Mouse (Mus musculus) thymus, postnatal 4 days (tissue): ENCODE measurements around the gene Alox5.

Experiments used
- DNase-seq: peaks from one replicate; pipeline ENCODE4 v3.0.0; 2021

Alox5 gene

DNA sequence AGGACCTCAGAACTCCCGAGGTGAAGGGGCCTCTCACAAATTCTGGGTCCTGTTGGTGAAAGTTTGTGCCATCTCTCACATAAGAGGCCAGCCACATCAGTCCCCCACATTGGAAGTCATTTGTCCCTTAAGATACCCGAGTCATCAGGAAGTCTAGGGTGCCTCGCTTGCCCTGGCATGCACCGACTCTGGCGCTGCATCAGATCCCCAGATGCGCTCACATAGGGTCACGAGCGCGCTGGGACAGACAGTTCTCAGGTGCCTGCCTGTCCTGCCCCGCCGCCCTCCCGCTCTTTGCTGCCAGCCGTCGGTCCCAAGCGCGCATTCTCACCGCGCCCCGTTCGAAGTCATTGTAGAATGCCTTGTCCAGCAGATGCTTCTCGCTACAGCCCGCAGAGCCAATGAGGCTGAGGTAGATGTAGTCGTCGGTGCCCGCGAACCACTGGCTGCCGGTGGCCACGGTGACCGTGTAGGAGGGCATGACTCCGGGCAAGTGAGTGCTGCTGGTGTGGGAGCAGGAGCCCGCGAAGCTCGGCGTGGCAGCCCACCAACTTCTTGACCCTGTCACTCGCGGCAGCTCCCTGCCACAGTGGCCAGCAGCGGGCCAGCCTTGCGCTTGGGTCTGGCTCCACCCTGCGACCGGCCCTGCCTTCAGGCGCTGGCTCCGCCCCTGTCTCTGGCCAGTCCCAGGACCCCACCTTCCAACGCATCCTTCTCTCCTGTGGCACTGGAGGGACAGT, at the start of gene Alox5:
Gene Alox5 (minus strand): TSS at position 635 of the 740 bp plus-strand sequence.
- DNase-seq, result peak; percentile 10

DNA sequence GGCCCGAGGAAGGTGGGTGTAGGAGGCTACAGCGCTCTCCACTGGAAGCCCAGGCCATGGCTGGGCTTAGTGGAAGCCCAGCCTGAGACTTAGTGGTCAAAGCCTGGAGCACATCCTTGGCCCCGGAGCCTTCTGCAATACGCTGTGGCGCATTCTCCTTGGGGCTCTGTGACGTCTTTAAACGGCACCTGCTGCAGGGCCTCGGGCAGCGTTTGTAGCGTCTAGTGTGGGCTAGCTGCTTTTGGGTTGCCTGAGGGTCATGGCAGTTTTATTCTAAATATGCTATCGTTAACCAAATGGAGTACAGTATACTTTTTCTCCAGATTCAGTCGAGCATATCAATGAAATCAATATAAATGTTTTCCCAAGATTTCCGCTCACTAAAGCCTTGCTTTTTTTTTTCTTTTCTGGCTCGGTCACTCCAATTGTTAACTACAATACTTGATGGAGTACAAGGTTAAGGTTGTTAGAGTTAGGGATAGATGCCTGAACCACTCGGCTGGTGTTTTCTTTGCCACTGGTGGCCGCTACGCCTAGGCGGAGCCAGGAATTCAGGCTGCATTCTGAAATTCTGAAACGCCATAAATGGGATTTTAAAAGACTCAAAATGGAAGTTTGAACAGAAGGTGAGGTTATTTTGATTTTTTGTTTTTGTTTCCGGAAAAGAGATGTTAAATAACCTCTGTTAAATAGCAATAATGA, 45.5 kb upstream of the Alox5 start, which contains the start of gene Olfr212:
Gene Olfr212 (plus strand): TSS at position 215 of the 702 bp plus-strand sequence.
- peak; percentile 8 for DNase-seq

DNA sequence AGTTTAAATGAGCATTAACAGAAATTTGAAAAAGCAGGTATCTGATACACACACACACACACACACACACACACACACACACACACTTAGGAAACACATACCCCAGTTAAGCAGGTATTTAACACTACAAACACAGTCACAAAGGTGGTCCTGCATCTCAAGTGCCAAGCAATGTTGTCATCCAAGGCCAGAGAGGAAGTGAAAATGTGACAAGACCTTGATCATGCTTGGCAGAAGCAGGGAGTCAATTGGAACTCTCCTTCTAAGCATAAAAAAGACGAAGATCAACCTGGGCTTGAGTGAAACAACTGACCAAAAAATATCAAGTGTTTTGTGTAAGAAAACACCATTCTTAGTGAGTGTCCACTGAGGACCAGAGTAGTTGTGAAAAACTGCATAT, 35.0 kb upstream of the Alox5 start:
- no peak for DNase-seq

DNA sequence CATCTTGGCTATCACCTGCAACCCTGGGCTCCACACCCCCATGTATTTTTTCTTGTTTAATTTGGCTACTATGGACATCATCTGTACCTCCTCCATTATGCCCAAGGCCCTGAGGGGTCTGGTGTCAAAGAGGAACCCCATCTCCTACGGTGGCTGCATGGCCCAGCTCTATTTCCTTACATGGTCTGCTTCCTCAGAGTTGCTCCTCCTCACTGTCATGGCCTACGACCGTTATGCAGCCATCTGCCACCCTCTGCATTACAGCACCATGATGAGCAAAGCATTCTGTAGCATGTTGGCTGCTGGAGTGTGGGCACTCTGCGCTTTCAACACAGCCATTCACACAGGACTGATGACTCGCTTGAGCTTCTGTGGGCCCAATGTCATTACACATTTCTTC, 32.8 kb upstream of the Alox5 start:
- DNase-seq, result no peak

DNA sequence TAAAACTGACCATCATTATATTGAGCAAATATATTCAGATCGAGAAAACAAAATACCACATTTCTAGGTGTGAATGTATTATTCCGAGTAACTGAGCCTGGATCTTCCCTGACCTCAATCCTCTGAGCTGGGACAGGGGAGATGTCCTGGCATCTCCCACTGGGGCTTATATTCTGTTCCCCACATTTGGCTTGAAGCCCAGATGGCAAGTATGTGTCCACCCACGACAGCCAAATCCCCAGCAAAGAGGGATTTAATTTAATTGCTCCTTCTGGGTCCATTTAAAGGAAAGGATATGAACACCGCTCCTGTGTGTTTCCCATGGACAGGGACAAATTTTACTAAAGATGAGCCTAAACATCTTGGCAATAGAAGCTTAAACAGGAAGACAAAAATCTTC, 27.8 kb upstream of the Alox5 start, which contains the start of gene Olfr211:
Gene Olfr211 (plus strand): TSS at position 301 of the 400 bp plus-strand sequence.
- no peak for DNase-seq

DNA sequence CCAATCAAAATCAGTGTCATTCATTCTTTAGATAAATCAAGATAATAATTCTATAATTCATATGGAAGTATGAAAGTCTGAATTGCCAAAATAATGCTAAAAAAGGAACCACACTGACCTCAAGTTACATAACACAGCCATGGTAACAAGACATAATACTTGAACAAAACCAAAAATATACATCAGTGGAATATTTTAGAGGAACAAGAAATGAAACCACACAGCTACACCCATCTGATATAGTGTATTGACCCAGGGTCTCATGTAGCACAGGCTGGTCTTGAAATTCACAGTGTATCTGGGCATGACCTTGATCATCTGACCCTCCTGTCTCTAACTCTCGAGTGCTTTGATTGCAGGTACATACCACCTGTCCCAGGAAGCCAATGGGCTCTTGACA, 25.9 kb upstream of the Alox5 start:
- no peak for DNase-seq

DNA sequence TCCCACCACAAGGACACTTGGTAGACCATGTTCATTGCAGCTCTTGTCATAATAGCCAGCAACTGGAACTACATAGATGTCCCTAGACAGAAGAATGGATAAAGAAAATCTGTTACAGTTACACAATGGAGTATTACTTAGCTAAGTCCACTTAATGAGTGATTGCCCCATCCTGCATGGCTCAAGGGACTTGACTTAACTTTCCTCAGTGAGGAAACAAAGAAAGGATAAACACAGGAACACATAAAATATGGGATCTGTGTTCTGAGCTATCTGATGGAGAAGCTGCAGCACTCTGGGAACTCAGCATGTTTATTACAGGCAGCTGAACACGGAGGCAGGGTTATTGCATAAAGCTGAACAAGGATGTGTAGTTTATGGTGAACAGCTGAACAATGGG, 24.1 kb upstream of the Alox5 start:
- no peak for DNase-seq

DNA sequence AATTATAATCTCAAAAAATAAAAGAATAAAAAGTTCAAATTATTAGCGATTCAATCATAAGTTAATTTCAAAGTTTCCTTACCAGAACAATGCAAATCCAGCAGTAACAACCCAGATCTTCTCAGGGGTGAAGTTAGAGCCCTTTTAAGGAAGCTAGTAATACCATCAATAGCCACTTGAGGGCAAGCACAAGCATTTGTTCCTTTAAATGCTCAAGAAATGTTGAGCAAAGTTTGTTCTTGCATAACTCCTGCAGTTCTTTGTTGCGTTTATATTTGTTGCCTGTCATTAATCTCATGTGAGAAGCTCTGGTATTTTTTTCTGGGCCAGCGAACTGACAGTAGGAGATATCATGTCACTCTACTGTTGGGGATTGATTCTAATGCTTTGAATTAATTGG, 7.1 kb upstream of the Alox5 start:
- DNase-seq, result no peak

DNA sequence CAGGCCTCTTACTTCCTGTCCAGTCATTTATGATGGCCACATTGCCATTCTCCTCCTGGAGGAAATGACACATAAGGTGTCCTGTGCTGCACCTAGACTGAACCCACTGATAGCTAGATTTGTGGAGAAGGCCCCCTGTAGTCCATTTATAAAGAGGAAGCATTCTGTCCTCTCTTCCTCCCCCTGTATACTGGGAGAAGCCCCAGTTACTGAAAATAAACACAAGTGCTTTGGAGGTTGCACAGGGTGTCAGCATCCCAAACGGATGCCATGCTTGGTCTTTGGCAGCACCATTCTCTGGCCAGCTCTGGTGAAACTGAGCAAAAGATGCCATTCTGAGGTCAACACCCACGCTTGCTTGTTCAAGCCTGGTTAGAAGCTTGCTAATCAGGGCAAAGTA, 1.7 kb downstream of the Alox5 start:
- DNase-seq, result no peak

DNA sequence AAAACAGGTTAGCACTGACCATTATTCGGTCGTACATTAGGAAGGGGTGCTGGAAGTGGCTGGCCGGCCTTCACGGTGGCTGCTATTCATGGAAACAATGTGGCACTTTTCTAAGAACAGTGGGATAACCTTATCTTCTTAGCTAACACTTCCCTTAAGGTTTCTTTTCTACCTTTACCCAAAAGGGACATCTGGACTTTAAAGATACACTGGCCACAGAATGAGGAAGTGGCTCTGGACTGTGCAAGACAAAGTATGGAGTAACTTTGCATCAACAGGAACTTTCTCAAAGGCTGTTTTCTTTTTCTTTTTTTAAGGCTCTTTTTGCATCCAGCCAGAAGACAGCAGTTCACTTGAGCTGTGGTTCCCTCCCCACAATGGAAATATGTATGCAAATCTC, 2.2 kb downstream of the Alox5 start:
- DNase-seq, result no peak

DNA sequence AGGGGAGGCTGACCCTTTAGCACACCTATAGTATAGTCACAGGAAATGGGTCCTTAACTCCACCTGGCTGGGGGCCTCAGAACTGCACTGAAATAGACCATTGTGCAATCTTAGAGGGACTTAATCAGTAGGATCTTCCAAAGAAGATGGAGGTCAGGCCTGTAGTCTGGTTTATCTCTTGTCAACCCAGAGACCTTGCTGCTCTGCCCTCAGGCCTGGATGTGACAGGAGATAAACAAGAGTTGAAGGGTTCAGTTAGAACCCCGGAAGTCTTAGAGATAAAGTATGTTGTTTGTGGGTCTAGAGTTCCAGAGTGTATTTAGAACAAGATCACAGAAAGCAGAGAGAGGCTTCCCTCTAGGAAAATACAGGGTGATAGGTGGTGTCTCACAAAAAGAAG, 4.5 kb downstream of the Alox5 start:
- peak; percentile 43 for DNase-seq

DNA sequence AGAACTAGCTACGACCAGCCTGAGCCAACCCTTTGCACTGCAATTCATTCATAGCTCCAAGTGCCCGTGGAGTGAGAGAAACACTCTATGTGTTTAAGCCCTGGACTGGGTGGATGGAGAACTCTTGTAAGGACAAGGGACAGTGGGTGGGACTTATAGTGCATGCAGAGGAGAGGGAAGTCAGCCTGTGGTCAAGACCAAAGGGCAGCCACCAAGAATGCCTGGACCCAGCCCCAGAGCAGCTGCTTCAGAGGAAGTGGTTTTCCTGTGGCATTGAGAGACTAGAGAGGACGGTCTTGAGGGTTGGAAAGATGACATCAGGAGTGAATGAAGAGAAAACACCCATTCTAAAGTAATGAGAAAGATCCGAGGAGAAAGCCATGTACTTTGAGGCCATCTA, 5.2 kb downstream of the Alox5 start:
- no peak for DNase-seq

DNA sequence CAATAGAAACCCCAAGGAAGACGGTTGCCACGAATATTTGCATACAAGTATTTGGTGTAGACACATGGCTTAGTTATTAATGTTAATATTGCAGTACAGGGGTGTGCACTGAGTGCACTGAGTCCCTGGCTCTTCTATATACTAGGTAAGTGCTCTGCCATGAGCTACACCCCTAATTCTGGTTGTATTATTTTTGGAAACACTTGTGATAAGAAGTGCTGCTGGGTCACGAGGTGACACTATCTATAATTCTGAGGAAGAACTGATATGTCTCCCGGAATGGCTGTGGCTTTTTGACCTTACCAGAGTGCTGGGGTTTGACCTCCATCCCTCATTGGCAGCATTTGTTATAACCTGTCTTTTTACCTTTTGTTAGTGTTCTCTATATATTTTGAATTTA, 20.1 kb downstream of the Alox5 start:
- DNase-seq, result no peak

DNA sequence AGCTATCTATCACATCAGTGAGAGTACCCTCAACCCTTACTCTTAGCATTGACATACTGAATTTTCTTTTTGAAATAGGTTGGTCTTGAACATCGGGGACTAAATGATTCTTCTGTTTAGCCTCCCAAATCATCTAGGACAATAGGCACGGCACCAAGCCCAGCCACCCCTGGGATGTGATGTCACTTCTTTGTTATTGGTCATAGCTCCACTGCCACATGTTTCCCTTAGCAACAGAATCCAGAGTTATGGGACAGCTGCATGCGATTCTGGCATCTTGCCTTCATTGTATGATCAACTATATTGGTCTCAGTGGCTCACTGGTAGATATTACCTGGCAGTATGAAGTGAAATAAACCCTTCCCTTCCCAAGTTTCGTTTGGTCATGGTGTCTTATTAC, 20.5 kb downstream of the Alox5 start:
- DNase-seq, result no peak

DNA sequence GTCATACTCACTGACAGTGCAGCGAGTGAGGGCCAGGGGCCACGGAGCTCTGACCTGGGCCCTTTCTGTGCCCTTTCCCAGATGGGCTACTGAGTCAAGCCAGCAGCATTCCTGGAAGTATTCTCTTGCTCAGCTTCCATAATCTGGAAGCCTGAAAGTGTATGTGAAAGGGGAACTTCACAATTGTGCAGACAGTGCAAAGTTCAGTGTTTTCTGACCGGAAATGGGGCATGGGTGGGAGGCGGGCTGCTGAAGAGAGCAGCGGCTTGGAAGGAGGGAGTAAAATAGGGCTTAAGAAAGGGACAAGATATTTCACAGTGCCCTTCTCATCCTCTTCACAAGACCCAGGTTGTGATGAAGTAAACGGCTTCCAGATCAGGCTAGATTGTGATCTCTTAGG, 21.4 kb downstream of the Alox5 start:
- no peak for DNase-seq

DNA sequence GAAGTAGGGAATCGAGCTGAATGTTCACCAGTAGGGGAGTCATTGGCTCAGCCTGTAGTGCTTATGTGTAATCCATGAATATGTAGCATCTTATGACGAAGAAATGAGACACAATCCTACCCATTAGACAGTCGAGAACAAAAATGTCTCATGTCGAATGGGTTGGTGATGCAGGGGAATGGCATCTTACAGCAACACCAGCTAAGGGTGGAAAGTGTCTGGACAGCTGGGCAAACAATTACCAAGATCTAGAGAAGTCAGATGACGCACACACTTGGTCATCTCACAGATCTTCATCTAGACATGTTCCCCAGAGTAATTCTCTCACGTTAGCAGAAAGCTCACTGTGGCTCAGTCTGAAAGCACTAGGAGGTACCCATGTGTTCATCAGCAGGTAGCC, 22.1 kb downstream of the Alox5 start:
- DNase-seq, result no peak

DNA sequence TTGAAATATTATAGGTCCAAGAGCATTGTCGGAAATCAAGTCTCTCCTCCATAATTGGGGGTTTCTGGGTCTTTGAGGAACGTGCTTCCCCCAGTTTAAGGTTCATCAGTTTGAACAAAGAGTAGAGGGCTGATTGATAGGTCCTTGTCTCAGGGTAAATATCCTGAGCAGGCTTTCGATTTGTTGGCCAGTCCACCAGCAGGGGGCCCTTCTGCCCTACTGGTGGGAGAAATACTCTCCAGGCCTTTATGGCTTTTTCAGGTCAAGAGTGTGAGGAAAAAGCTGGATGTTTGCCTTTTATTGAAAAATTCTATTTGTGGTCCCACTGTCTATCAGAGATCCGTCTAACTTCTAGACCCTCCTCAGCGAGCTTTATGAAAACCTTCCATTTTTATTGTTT, 32.7 kb downstream of the Alox5 start:
- peak; percentile 24 for DNase-seq

DNA sequence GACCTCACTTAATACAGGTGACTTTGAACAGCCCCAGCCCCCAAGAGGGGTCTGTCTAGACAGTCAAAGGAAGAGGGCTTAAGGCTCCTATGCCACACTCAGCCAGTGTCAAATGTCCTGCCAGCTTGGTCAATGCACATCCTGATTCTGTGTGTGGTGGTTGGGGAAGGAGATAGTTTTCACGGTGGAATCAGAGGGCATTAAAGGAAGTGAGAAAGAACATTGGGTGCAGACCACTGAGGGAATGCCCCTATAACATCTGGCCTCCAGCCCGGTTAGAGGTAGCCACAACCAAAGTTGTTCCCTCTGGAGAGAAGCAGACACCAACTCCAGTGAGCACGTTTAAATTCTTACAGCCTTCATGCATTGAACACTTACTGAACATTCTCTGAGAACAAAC, 33.4 kb downstream of the Alox5 start:
- no peak for DNase-seq

DNA sequence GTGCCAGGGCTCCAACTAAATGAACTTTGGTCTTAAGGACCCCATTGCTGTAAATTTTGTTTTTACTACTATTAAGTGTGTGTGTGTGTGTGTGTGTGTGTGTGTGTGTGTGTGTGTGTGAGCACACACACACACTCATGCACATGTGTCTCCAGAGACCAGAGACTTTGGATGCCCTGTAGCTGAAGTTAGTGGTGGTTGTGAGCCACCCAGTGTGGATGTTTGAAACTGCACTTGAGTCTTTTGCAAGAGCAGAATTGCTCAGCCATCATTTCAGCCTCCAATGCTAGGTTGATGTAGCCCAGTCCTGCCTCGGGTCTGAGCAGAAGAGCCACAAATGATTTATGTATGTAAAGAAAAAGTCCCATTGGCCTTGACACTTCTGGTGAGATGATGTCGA, 37.3 kb downstream of the Alox5 start:
- DNase-seq, result peak; percentile 50

DNA sequence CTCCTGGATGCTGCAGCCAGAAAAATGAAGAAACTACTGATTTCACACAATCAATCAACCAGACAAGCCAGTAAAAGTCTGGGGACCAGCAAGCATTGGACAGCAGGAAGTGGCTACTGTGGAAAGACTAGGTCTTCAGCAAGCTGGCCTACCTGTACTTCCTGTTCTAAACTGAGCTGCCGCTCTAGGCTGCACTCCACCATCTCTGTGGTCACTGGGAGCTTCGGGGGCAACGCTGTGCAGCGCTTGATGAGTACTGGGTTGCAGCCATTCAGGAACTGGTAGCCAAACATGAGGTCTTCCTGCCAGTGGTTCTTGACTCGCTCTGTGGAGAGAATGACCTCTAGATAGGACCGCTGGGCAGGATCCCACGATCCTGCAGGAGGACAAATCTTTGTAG, 38.0 kb downstream of the Alox5 start:
- DNase-seq, result no peak

DNA sequence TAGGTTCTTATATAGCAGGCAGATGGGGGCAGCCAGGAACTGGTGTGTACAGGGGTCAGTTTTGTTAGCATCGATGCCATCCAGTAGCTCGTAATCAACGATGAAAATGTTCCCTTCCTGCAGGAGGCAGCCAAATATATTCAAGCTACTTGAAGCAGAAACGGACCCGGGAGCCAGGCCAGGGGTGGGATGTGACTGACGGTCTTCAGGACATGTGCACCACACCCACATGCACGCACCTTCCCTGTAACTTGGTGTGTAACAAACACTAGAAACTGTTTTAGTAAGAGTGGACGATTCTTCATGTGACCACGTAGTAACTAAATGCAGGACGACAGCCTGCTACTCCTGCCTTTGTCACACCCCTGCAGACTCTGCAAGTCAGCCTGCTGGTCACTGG, 40.7 kb downstream of the Alox5 start:
- no peak for DNase-seq

DNA sequence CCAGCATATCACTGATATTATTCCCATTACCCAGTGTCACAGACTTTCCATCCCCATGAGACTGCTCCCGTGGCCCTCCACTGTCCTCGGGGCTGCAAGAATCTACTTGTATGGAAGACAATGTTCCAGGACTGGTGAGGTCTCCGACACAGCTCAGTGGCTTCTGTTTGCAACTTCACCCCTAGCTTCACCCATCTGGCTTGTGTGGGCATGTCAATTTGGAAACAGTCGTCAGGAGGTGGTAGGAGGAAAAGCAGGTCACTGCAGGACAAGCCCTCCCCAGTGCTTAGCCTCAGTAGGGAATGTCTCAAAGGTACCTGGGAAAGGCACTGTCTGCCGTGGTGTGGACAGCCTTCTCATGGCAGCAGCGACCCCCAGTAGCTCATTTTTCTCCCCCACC, 41.3 kb downstream of the Alox5 start:
- no peak for DNase-seq

DNA sequence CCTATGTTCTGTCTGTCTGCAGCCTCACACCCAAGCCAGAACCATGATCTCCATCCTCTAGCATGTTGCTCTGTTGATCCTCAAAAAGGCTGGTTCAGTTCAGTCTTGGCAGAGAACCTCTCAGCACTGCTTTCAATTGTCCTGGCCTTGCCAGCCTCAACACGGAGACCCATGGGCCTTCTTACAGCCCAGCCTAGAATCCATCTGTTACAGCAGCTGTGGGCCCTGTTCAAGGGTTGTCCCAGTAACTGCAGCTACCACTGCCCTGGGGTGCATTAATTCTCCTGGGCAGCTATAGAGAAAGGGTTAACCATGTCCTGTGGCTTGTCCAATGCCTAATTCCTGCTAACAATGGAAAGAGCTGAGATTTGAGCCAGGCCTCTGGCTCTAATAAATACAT, 42.5 kb downstream of the Alox5 start:
- no peak for DNase-seq

DNA sequence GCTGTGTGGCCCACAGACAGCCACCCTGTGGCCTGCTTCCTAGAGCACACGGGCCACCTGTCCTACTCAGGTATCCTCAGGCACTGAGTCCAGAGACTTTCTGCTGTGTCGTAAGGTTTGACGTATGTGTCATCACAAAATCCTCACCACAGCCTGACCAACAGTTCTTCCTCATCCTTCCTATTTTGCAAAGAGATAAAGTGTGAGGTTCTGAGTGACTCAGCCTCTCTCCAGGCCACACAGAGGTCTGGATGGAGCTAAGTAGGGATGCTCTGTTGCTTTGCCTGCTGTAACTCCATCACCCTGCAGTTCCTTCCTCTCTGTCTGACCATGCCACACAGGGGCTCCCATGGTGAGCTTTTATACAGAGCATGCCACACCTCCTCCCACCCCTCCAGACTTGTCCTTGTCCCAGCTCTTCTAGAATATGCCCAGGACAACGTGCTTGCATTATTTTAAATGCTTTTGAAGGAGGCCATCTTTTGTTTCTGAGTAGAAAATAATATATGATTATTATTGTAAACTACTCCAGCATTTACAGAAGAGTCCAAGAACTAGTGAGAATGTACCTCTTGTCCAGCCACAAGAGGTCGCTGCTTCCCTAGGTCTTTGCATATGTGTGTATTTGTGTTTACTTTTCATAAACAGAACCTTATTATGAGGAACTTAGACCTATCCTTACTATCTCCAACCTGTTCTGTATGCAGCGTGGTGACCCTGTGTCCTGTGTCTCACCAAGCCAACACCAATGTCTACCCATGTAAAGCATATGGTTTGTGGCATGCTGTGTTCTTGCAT, 43.3 kb downstream of the Alox5 start:
- DNase-seq, result peak; percentile 65
